Mouse (Mus musculus): ENCODE measurements around the gene Cd244a.

Gene Cd244a

DNA sequence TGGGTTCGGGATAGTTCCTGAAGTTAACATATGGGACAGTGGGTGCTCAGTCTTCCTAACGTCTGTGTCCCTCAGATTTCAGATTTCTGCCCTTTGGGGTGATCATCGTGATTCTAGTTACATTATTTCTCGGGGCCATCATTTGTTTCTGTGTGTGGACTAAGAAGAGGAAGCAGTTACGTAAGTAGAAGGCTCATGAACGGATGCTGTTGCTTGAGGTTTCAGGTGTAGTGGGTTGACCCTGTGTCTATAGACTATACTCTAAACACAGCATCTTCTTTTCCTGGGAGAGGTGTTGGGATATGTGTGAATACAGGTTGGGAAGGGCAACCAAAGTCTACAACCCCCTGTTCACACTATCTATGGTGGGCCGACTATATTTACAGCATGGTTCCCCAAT lies 18.2 kb downstream of the Cd244a start:
- no peak for DNase-seq (ENCODE audit: low spot score in 2 of 2)

DNA sequence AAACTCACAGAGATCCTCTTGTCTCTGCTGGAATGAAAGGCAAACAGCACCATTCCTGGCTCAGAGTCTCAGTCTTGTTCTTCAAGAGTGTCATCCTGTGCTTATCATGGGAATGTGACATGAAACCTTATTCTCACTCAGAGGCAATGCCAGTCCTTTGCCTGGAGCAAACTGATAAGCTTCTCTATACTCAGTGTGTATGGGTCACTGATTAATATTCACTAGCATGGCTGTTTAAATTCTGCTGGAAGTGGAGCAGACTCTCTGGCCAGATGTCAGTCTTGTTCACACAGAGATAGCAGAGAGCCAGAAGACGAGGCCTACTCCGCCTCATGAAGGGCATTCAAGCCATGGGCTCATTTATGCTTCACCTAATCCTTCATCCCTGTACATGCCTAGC lies 25.6 kb downstream of the Cd244a start:
- DNase-seq (ENCODE audit: low spot score in 2 of 2), result no peak

DNA sequence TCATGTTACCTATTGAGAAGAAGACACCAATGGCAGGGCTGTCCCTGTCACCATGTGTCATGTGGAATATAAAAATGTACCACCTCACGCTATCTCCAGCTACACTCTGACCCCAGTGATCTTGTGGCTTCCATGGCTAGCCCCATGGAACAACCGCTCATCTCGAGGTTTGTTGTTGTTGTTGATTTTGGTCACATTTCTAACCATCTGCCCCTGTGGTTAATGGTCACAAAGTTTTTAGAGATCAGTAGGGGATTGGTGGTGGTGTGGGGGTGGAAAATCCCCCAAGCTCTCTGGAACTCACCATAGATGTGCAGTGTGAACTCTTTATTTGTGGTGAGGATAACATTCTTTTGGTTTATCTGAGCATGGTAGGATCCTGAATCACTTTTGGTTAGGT lies 45.7 kb downstream of the Cd244a start:
- DNase-seq (ENCODE audit: low spot score in 2 of 2), result no peak

DNA sequence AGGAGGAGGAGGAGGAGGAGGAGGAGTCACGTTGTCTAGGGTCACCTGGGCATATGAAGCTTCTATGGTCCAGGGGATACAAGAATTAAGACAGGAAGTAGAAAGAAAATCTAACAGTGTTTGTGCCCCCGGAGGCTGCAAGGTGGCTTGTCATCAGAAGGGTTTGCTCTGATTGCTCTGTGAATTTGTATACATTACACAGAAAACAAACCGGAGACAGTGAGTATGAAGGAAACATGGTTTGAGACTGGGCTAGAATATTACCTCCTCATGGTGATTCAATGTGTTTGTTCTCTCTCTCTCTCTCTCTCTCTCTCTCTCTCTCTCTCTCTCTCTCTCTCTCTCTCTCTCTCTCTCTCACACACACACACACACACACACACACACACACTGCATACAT lies 47.7 kb downstream of the Cd244a start:
- DNase-seq (ENCODE audit: low spot score in 2 of 2), result no peak

DNA sequence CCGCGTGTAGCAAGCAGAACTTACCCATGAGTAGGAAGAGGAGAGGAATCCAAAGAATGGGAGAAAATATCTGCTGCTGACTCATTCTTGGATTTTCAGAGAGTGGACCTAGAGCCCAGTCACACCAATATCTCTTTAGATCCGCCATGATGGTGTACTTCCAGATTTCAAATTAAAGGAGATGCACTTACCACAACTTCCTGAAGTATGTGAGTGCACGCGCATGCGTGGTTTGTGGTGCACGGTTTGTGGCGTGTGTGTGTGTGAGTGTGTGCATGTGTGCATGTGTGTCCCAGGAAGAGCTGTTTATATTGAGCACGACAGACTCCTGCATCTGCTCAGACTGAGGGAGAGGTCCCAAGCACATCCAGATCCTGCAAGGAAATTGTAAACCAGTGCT lies 48.2 kb downstream of the Cd244a start, which contains the start of gene Ly9:
Gene Ly9, minus strand, starts transcription at position 235 of the 400 bp plus-strand sequence.
- no peak for DNase-seq (ENCODE audit: low spot score in 2 of 2)

DNA sequence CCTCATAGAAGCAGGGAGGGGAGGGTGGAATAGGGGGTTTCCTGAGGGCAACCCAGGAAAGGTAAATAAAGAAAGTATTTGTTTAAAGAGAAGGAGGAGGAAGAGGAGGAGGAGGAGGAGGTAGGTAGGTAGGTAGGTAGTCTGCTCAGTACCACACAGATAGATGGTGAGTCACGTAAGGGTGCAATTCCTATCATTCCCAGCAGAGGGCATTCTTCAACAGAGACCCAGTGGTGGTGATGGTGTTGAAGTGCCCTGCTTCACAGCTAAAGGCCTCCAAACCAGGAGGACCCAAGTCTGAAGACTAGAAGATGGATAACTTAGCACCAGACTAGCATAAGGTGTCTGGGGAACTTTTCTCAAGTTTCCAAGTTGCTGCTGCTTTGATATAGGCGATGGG lies 51.0 kb downstream of the Cd244a start:
- DNase-seq (ENCODE audit: low spot score in 2 of 2), result no peak

DNA sequence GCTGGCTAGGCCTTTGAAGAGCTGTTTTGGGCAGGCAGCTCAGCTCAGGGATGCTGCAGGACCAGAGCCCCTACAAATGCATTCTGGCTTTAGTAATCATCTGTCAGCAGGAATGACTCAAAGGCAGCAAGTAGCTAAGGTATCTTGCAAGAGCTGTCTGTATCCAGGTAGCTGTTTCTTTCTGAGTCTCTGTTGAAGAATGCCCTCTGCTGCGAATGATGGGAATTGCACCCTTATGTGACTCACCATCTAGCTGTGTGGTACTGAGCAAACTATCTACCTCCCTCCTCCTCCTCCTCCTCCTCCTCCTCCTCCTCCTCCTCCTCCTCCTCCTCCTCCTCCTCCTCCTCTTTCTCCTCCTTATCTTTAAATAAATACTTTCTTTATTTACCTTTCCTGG lies 51.8 kb downstream of the Cd244a start:
- no peak for DNase-seq (ENCODE audit: low spot score in 2 of 2)

DNA sequence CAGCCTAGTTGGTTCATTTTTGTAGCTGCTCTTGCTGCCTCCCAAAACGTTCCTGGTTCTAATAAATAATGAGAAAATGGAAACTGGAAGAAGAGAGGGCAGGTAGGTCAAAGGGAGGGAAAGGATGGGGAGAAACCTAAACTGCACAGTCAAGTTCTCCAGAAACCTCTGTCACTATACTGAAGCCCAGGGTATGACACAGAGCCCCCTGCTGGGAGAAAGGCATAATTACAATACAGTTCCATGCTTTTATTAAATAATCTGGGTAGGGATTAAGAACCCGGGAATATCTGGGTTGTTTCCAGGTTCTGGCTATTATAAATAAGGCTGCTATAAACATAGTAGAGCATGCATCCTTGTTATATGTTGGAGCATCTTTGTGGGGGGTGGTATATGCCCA lies 55.0 kb downstream of the Cd244a start:
- DNase-seq (ENCODE audit: low spot score in 2 of 2), result no peak

DNA sequence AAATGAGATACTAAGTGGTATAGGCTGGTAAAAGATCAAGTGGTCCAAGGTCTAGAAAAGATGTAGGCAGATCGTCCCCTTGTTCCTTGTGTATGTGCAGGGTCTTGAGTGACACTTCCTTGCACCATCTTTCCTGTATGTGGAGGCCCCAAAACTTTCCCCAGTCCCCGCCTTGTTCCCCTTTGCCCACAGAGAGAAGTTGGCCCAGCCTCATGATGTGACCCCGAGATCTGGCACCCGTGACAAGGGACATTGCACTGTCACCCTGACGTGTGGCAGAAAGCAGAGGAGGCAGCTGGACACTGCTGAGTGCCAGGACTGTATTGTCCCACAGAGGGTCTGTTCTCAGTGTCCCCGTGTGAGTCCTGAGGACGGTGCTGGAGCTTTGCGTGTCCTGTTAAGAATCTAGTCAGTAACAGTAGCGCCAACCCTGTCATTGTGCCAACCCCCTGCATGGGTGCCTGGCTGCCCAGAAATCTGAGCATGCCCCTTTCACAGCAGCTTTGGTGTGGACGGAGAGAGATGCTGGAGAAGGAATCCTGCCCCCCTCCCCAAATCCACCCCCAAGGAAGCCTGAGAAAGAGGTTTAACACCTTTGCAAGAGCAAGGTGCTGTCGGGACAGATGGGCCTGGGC lies 58.0 kb downstream of the Cd244a start:
- no peak for DNase-seq (ENCODE audit: low spot score in 2 of 2)

DNA sequence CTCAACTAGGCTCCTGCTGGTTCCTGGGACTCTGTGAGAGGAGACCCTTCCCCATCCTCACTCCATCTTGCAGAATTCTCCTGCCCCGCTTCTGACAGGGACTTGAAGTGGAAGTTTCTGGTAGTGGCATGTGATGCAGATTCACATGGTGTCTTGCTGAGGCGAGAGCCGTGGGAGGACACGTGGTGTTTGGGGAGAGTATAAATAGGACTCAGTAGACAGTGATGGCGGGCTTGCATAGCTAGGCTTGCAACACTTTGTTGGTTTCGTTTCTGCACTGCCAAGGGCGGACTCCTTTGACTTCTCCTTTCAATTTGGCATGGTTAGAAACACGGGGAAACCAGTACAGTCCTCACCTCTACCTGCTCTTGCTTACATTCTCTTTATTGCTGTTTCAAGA lies 60.0 kb downstream of the Cd244a start:
- no peak for DNase-seq (ENCODE audit: low spot score in 2 of 2)

DNA sequence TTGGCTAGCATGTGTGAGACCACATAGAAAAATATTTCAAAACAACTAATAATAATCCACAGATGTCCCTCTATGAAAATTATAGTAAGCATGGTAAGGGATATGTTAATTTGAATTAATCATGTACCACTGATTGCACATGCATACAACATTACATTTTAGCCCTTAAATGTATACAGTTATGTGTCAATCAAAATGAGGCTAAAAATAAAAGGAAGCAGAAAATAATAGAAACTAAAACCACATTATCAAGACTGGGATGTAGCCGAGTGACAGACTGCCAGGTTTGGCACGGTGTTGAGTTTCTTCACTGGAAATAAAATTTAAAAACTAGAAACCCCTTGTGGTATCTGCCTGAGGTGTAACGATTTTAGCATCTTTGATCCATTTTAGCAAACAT lies 60.7 kb downstream of the Cd244a start:
- DNase-seq (ENCODE audit: low spot score in 2 of 2), result no peak

DNA sequence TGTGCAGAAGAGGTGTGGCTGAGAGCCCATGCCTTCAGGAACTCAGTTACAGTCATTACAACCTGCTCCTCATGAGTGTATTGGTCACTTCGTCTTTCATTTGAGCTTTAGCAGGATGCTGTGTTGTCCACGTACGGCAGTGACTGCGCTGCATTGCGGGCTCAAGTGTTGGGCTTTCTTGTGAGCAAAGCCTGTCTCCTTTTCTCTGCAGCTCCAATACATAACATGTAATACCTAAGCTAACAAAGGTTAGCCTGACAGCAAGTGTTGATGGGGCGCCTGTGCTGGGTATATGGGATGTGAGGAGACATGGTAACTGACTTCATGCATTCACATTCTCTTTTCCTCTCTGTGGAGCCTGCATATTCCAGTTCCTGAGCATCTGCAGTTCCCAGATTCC lies 61.1 kb downstream of the Cd244a start:
- no peak for DNase-seq (ENCODE audit: low spot score in 2 of 2)

DNA sequence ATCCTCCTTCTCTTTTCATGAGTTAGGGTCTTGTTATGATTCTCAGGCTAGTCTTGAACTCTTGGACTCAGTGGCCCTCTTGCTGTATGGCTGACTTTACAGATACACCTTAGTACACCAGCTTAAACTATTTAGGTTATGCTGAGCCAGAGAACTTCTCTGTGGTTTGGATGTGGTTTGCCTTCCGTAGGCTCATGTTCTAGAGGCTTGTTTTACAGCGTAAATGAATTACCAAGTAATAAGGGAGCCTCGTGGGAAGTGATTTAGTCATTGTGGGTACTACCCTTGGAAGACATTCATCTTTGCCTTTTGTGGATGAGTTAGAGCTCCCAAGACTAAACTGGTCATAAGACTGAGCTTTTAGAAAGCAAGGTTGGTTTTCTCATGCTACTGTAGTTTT lies 68.8 kb downstream of the Cd244a start:
- DNase-seq (ENCODE audit: low spot score in 2 of 2), result no peak

DNA sequence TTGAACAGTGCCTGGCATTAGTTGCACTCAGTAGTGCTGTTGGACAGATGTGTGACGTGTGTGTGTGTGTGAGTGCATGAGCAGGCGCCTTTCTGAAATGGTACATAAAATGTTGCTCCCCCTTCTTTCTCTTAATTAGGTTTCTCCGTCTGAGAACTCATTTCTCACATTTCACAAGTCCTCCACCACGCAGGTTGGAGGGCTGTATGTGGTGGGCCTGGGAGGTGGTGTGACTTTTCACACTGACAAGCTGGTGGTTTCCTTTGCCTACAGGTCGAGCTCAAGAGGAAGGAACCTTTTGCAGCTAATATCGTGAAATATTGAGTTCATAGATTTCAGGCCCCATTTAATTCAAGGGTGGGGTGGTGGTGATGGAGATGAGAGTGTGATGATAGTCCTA lies 70.2 kb downstream of the Cd244a start:
- DNase-seq (ENCODE audit: low spot score in 2 of 2), result no peak

DNA sequence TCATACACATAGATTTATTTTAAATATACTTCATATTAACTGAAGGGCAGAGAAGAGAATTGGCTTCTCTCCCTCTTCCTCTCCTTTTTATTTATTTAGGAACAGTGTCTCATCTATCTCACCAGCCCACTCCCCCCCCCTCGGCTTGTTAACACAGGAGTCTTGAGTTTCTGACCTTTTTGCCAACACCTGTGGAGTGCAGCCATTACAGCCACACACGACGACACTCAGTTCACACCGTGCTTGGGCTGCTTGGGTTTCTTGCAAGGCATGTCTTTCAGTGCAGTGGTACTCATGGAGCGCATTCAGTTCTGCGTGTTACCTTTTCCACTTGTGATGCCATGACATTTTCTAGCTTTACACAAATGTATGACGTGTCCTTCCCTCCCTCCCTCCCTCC lies 71.0 kb downstream of the Cd244a start:
- DNase-seq (ENCODE audit: low spot score in 2 of 2), result no peak

DNA sequence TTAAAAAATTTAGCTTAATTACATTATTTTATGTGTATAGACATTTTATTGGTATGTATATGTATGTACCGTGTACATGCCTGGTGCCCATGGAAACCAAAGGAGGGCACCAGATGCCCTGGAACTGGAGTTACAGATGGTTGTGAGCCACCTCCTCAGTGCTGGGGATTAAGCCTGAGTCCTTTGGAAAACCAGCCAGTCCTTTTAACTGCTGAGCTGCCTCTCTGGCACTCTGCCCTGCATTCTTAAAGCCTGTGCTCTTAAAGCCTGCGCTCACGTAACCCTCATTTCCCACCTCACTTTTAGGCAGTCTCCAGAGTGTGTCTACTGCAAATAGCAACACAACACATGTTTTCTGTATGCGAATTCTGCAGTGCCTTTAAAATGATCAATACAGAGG lies 71.9 kb downstream of the Cd244a start:
- no peak for DNase-seq (ENCODE audit: low spot score in 2 of 2)

DNA sequence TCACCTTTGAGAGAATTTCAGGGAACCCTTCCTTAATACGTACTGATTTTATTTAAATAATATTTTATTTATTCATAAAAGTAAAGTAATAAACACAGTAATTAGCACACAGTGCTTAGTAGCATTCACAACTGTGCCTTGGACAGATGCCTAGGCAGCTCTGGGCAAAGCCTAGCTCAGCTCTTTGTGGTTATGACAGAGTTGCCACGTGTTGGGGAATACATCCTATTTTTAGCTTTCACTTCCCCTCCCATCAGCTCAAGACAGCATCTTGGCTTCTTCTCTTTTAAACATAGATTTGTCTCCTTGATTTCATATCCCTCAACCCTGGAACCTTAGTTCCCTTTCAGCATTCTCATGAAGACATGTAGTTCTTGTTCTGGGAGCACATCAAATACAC lies 72.5 kb downstream of the Cd244a start:
- no peak for DNase-seq (ENCODE audit: low spot score in 2 of 2)

DNA sequence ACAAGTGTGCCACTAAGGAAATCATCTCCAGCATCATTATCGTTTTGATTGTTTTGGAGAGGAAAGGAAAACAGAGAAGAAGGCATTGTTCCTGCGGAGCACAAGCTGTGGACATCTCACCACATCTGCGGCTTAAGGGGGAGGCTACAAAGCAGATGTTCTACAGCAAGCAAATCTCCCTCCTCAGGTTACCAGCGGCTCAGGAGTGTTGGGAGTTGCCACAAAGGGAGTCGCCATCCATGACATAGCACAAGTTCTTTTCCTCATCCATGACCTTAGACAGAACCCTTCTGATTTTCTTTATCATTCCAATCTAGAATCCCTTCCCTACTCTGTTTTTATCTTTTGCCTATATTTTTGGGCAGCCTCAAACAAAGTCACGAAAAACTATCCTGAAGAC lies 76.7 kb downstream of the Cd244a start:
- DNase-seq (ENCODE audit: low spot score in 2 of 2), result no peak

DNA sequence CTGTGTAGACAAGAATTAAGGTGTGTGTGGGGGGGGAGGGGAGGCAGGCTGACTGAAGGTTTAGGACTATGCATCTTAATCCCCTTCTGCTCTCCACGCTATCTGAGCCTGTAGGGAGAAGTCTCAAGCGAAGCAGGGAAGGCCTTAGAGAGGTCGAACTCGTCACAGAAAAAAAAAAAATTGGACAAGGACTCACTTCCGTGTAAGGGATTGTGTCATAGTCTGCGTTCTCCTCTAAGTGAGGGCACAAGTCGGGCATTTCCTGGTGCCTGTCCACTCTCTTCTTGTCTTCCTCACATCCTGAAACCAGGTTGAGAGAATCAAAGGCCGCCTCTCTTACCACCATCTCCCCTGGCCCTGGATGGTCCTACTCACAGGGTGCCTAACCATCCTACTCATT lies 78.1 kb downstream of the Cd244a start:
- no peak for DNase-seq (ENCODE audit: low spot score in 2 of 2)

DNA sequence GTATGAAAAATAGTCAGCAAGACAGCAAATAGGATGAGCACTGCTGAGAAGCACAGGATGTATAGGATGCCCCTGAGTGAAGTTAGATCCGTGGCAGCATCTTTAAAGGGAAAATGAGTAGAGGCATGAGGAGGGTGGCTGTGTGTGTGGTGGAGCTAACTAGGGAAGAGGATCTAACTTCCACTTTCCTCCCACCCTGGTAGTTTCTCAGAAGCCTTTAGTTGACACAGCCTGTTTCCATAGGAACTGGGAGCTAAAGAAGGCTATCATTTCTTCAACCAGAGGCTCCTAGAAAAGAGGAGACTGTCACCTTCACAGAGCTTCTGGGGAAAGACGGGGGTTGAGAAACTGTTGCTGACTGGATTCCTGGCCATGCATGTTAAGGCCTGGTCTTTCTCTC lies 79.7 kb downstream of the Cd244a start:
- DNase-seq (ENCODE audit: low spot score in 2 of 2), result no peak

DNA sequence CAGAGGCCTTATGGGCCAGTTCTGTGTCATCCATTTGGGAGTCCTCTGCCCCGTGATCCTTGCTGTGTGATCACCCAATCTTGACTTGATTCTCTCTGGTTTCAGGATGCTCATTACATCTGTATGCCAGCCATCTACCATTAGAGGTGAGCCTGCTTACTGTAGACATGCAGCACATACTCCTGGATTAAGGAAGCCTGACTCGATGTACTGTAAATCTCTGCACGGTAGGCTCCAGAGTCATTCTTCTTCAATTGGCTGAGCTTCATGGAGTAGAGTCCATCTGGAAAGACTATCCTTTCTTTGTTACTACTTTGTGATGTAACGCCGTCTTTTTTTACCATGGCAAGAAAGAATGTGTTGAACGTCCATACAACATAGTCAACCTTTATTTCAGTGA lies 81.8 kb downstream of the Cd244a start:
- DNase-seq (ENCODE audit: low spot score in 2 of 2), result no peak

DNA sequence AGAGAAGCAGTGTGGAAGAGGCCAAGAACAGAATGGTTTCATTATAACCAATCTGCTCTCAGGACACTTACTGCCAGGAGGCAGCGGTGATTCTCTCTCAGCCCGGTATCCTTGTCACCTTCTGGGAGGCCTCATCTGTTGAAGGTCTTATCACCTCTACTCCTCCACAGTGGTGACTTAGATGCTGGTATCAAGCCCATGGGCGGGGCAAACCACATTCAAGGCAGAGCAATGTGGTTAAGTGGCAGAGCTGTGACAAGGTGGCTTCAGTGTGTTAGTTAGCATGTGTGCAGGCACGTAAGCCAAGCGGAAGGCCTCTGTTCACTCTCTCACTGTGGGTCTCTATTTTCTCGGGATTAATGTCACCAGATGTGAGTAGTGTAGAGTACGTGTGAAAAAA lies 84.6 kb downstream of the Cd244a start:
- no peak for DNase-seq (ENCODE audit: low spot score in 2 of 2)

DNA sequence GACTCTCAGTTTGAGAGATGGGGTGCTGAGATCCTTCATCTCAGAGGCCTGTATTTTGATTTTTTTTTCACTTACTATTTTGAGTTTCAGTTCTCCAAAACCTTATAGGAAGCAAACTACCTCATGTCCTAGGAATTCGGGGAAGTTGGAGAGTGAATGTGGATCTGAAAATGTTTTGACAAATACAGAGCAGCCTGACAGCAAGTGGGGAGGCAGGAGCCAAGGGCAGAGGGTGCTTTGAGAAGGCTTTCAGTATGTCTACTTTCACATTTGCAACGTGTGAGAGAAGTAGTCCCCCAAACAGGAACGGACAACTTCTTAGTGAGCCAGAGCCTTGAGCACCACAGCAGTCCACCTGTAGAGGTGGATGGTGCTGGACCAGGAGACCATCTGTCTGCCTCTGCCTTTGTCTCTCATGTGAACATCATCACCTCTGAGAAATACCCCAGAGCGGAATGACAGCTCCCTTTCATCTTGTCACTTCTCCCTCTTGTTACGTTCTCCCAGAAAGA lies 87.5 kb downstream of the Cd244a start:
- DNase-seq (ENCODE audit: low spot score in 2 of 2), result no peak

DNA sequence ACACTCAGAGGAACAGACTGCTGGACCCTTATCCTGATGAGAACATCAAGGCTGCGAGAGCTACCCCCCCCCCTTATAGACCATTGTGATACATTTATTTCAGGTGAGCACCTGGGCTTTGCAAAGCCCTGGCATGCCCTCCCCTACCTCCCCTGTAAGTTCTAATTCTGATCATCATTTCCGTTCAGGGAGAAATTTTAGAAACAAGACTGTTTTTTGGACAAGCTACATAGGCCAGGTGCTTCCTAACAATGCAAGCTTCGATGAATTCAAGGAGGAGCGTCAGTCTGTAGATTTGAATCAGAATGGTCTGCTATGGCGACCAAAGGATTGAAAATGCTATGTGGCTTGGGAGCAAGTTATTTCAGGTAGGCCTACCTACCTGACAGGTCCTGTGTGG lies 88.7 kb downstream of the Cd244a start:
- no peak for DNase-seq (ENCODE audit: low spot score in 2 of 2)
